Mouse (Mus musculus) intestine, embryonic 15.5 days (tissue): Measurements from ENCODE around the gene Limch1. TPM values are rescaled to one million over a fixed set of nuclear protein-coding genes. Genes with fewer than 3 reads are reported as not detected.

Experiments
- ATAC-seq: fragments of 200-750 bp; cut with Nextera tagmentation; 2 replicates; pipeline ENCODE4 v1.8.0; 2017; ENCODE audit warnings: moderate TSS enrichment, moderate library complexity
- H3K27ac ChIP-seq: fragments of 300-500 bp; sonication (generic); 2 replicates; pipeline ENCODE4 v1.5.1; 2015; ENCODE audit warnings: mild to moderate bottlenecking, inconsistent platforms
- H3K27me3 ChIP-seq: fragments of 300-500 bp; sonication (generic); replicated peaks from 2 replicates; pipeline ENCODE4 v1.6.1; 2015; ENCODE audit warnings: inconsistent platforms
- H3K36me3 ChIP-seq: fragments of 300-500 bp; sonication (generic); 2 replicates; pipeline ENCODE4 v1.6.1; 2015; ENCODE audit warnings: inconsistent platforms
- H3K4me1 ChIP-seq: fragments of 300-500 bp; sonication (generic); replicated peaks from 2 replicates; pipeline ENCODE4 v1.6.1; 2015; ENCODE audit warnings: inconsistent platforms
- H3K4me2 ChIP-seq: fragments of 300-500 bp; sonication (generic); replicated peaks from 2 replicates; pipeline ENCODE4 v1.6.1; 2015; ENCODE audit warnings: mild to moderate bottlenecking, inconsistent platforms
- H3K4me3 ChIP-seq: fragments of 300-500 bp; sonication (generic); replicated peaks from 2 replicates; pipeline ENCODE4 v1.5.1; 2015; ENCODE audit warnings: inconsistent platforms
- H3K9ac ChIP-seq: fragments of 300-500 bp; sonication (generic); 2 replicates; pipeline ENCODE4 v1.6.1; 2015; ENCODE audit warnings: inconsistent platforms
- H3K9me3 ChIP-seq: fragments of 300-500 bp; sonication (generic); 2 replicates; pipeline ENCODE4 v1.6.1; 2016; ENCODE audit warnings: inconsistent platforms
- WGBS: fragments of 180-500 bp; shearing (Covaris S2); methylation state at CpG from one replicate; pipeline ENCODE4 v1.1.7; 2015; 5-methylcytosine and 5-hydroxymethylcytosine counted together
- polyA plus RNA-seq: library from polyadenylated mRNA; unstranded; fragments of >200 nt; fragmentation: Nextera tagmentation; extraction: Ambion mirVana; gene quantifications from 2 replicates; pipeline ENCODE4 v1.2.1, GENCODE M21; 2015

The Limch1 gene
- polyA plus RNA-seq, 1 experiment from 2014 or later = 11.7 TPM

DNA sequence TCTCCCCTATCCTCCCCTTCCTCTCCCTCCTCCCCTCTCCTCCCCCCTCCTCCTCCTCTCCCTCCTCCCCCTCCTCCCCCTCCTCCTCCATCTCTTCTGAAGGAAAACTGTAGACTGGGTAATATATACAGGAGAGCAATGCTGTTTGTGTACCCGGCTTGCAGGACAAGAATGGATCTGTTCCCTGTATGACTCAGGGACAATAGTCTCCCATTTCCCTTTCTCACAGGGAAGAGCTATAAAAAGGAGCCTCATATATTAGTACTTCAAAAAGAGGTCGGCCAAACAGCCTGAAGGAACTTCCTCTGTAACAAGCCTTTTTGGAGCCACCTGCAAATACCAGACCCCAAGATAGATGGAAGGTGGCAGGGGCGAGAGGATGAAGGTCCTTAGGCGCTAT is 23.4 kb downstream of the Limch1 start:
- H3K9ac ChIP-seq = no peak overlapping the region

GRCm38 (mm10) chr5:66769558-66769957 is 23.9 kb downstream of the Limch1 start:
- Histone ChIP-seq H3K36me3 (no peaks in the 10 kb centered on the region), H3K4me3 (no peak overlapping the region), H3K9ac (no peak overlapping the region), H3K9me3 (no peaks in the 10 kb centered on the region), H3K4me2 (no peak overlapping the region), H3K4me1 (no peaks in the 10 kb centered on the region), H3K27me3 (no peaks in the 10 kb centered on the region), H3K27ac (no peak overlapping the region)
- ATAC-seq = no peak
- WGBS = 87% methylated on average over 5 of the region's 5 CpGs

More for the DNA sequence above, 23.4 kb downstream of the Limch1 start:
- Histone ChIP-seq H3K4me3 (no peak overlapping the region), H3K9me3 (no peaks in the 10 kb centered on the region), H3K27ac (no peak overlapping the region), H3K4me2 (no peak overlapping the region), H3K4me1 (no peaks in the 10 kb centered on the region), H3K36me3 (no peaks in the 10 kb centered on the region), H3K27me3 (no peaks in the 10 kb centered on the region)
- 65% methylated on average over 4 of the region's 4 CpGs for WGBS
- ATAC-seq = no peak

GRCm38 (mm10) chr5:66777999-66778710 is 32.5 kb downstream of the Limch1 start:
- H3K4me2 ChIP-seq = no peak overlapping the region
- H3K9me3 ChIP-seq = no peaks in the 10 kb centered on the region
- WGBS = 31% methylated on average over 10 of the region's 10 CpGs
- H3K9ac ChIP-seq = no peak overlapping the region
- ATAC-seq = peak; percentile 25; the same call in 1 of the 2 replicates
- no peaks in the 10 kb centered on the region for H3K4me1 ChIP-seq
- no peak overlapping the region for H3K27ac ChIP-seq
- no peak overlapping the region for H3K4me3 ChIP-seq
- no peaks in the 10 kb centered on the region for H3K36me3 ChIP-seq
- H3K27me3 ChIP-seq = no peaks in the 10 kb centered on the region

DNA sequence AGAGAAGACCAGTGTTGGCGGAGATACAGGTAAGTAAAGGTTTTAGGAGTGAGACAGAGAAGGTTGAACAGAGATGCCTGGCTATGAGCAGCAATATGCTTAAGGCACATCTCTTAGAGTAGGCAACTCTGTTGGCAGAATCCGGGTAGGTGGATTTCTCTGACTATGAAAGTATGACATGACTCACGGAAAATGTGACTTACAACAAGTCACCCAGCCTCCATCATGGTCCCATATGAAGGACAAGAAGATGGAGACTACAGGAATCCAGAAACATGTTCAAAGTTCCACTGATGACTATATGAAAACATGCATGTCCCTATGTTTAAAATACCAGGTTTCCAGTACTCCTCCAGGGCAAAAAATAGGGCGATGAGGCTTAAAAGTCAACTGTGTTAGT is 34.7 kb downstream of the Limch1 start:
- Histone ChIP-seq H3K27me3 (no peaks in the 10 kb centered on the region), H3K4me3 (no peak overlapping the region), H3K4me2 (no peak overlapping the region), H3K27ac (no peak overlapping the region), H3K36me3 (no peaks in the 10 kb centered on the region), H3K4me1 (no peaks in the 10 kb centered on the region), H3K9me3 (no peaks in the 10 kb centered on the region), H3K9ac (no peak overlapping the region)
- WGBS = 94% methylated on average over 4 of the region's 4 CpGs
- ATAC-seq = no peak

- Histone ChIP-seq H3K4me1 (no peaks in the 10 kb centered on the region), H3K4me3 (no peak overlapping the region), H3K36me3 (no peaks in the 10 kb centered on the region), H3K4me2 (no peak overlapping the region), H3K27ac (no peak overlapping the region), H3K9me3 (no peaks in the 10 kb centered on the region), H3K9ac (no peak overlapping the region), H3K27me3 (no peaks in the 10 kb centered on the region)
- 91% methylated on average over 1 of the region's 1 CpGs for WGBS
- ATAC-seq = no peak
Measured at GRCm38 (mm10) chr5:66781507-66781906, 35.9 kb downstream of the Limch1 start.

GRCm38 (mm10) chr5:66782851-66783250 is 37.2 kb downstream of the Limch1 start:
- Histone ChIP-seq H3K27me3 (no peaks in the 10 kb centered on the region), H3K9ac (no peak overlapping the region), H3K36me3 (no peaks in the 10 kb centered on the region), H3K4me2 (no peak overlapping the region), H3K4me1 (no peaks in the 10 kb centered on the region), H3K4me3 (no peak overlapping the region), H3K27ac (no peak overlapping the region), H3K9me3 (no peaks in the 10 kb centered on the region)
- ATAC-seq = no peak
- 90% methylated on average over 2 of the region's 2 CpGs for WGBS

- Histone ChIP-seq H3K4me3 (no peak overlapping the region), H3K4me2 (no peak overlapping the region), H3K27ac (no peak overlapping the region), H3K9ac (no peak overlapping the region), H3K36me3 (no peaks in the 10 kb centered on the region), H3K27me3 (no peaks in the 10 kb centered on the region), H3K9me3 (no peaks in the 10 kb centered on the region), H3K4me1 (no peaks in the 10 kb centered on the region)
- no peak for ATAC-seq
- 68% methylated on average over 9 of the region's 9 CpGs for WGBS
Measured at GRCm38 (mm10) chr5:66784624-66785361, 39.2 kb downstream of the Limch1 start.

DNA sequence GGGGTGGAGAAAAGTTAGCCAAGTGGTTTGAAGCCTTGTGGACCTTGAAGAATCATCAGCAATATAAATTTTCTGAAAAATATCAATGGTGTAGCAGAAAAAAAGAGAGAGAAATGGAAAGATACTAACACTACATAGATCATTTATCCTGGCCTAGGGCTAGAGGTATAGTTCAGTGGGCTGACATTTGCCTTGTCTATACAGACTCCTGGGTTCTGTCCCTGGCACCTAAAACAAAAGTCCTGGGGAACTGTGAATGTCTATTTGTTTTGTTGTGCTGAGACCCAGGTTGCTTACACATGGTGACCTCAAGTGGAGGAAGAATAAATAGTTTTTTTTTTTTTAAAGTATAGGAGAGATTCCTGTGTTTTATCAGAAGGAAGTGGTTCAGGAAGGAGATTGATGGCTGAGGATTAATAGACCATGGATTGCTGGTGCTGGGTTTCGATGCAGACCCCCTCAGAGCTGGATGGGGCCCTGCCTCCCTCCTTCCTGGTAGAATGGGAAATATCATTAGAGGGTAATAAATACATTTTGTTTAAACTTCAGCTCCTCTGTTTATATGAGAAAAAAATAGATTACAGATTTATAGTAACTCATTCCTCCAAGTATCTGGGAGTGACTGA is 40.5 kb downstream of the Limch1 start:
- H3K27ac ChIP-seq = no peak overlapping the region
- WGBS = 17% methylated on average over 1 of the region's 1 CpGs
- no peaks in the 10 kb centered on the region for H3K36me3 ChIP-seq
- no peaks in the 10 kb centered on the region for H3K9me3 ChIP-seq
- ATAC-seq = no peak
- H3K9ac ChIP-seq = no peak overlapping the region
- H3K27me3 ChIP-seq = no peaks in the 10 kb centered on the region
- no peak overlapping the region for H3K4me3 ChIP-seq
- H3K4me2 ChIP-seq = no peak overlapping the region
- no peaks in the 10 kb centered on the region for H3K4me1 ChIP-seq

DNA sequence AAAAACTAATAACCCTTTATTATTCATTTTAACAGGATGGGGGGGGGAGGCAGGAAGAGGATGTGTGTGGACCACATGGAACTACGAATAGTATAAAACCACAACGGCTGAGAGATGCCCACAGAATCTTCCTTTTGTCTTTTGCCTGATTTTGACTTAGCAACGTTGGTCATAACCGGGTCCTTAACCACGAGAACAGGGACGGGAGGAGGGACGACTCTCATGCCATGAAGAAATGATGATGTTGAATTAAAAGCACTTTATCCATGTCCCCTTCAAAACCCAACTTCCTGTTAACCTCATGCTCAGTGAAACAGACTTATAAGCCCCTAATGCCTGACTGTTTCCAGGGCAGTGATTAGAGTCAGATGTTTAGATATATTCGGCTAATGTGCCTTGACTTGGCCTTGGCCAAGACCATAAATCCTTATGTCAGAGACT is 41.0 kb downstream of the Limch1 start:
- Histone ChIP-seq H3K9me3 (no peaks in the 10 kb centered on the region), H3K4me3 (no peak overlapping the region), H3K9ac (no peak overlapping the region), H3K36me3 (no peaks in the 10 kb centered on the region), H3K27me3 (no peaks in the 10 kb centered on the region), H3K27ac (no peak overlapping the region), H3K4me1 (no peaks in the 10 kb centered on the region), H3K4me2 (no peak overlapping the region)
- 0 out of 2 replicates have a peak, but pooled peaks have one; percentile 41 for ATAC-seq
- WGBS = 35% methylated on average over 8 of the region's 8 CpGs

- H3K9ac ChIP-seq = no peak overlapping the region
- no peak overlapping the region for H3K27ac ChIP-seq
- H3K36me3 ChIP-seq = no peaks in the 10 kb centered on the region
- no peaks in the 10 kb centered on the region for H3K27me3 ChIP-seq
- no peaks in the 10 kb centered on the region for H3K4me1 ChIP-seq
- 77% methylated on average over 3 of the region's 3 CpGs for WGBS
- no peaks in the 10 kb centered on the region for H3K9me3 ChIP-seq
- no peak overlapping the region for H3K4me3 ChIP-seq
- no peak for ATAC-seq
- no peak overlapping the region for H3K4me2 ChIP-seq
Measured at GRCm38 (mm10) chr5:66789041-66789440, 43.4 kb downstream of the Limch1 start.

GRCm38 (mm10) chr5:66791161-66791560 is 45.5 kb downstream of the Limch1 start:
- H3K4me3 ChIP-seq = no peak overlapping the region
- no peak overlapping the region for H3K9ac ChIP-seq
- no peaks in the 10 kb centered on the region for H3K9me3 ChIP-seq
- no peaks in the 10 kb centered on the region for H3K27me3 ChIP-seq
- WGBS = 59% methylated on average over 6 of the region's 6 CpGs
- ATAC-seq = no peak
- H3K27ac ChIP-seq = no peak overlapping the region
- H3K4me2 ChIP-seq = no peak overlapping the region
- no peaks in the 10 kb centered on the region for H3K4me1 ChIP-seq
- H3K36me3 ChIP-seq = no peaks in the 10 kb centered on the region

DNA sequence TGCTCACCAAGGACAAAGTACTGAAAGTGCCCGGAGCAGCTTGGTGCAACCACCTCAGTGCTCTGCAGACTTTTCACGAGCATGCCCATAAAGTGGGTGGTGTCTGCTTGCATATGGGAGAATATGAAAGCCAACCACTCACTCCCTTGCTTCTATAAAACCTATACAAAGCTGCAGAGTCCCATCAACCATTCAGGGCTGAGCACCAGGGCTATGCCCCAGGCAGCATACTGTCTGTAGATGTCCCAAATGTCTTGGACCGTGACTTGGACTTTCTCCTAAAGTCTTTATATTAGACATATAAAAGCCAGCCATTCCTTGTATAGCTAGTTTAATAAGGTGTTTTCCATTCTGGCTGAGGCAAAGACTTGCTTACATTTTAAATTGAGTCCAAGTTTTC is 47.6 kb downstream of the Limch1 start:
- Histone ChIP-seq H3K9ac (no peak overlapping the region), H3K27ac (no peak overlapping the region), H3K4me3 (no peak overlapping the region), H3K36me3 (no peaks in the 10 kb centered on the region), H3K4me2 (no peak overlapping the region), H3K4me1 (0 out of 2 replicates have a peak, but pooled peaks cover 4% of the 10 kb centered on the region), H3K9me3 (no peaks in the 10 kb centered on the region), H3K27me3 (no peaks in the 10 kb centered on the region)
- no peak for ATAC-seq
- 91% methylated on average over 3 of the region's 3 CpGs for WGBS
